Mouse (Mus musculus) cortical plate, adult 2 months (tissue): ENCODE measurements around the gene Rnf8.

ENCODE experiments used
- CTCF ChIP-seq: fragments of 200-500 bp; IDR thresholded peaks from 2 replicates; pipeline ENCODE4 v1.5.1; 2011; ENCODE audit warnings: mild to moderate bottlenecking, control low read depth, low read length; ENCODE audit not compliant: insufficient read depth; ENCODE audit errors: extremely low read depth
- POLR2A ChIP-seq: fragments of 200-500 bp; IDR thresholded peaks from 2 replicates; pipeline ENCODE4 v1.6.1; 2011; ENCODE audit warnings: mild to moderate bottlenecking, low read length, control low read depth; ENCODE audit not compliant: insufficient read depth; ENCODE audit errors: extremely low read depth

DNA sequence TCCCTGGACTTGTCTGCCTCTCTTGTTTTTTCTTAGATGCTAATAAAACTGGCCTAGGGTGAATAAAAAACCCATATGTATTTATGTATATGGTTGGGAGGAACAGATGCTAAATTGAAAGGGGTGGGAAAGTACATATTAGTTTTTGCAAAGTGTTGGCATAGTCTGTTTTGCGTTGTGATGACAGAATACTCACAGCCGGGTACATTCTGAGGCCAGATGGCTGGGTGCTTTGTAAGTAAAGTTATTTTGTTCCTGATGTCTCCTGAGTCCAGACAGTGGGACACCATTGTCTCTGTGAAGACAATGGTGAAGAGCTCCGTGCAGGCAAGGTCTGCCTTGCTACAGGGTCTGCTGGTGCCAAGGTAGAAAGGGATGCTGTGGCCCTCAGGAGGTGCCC, 29.9 kb upstream of the Rnf8 start:
- TF ChIP-seq POLR2A (no peak), CTCF (no peak)
